In the genomic region with DNA sequence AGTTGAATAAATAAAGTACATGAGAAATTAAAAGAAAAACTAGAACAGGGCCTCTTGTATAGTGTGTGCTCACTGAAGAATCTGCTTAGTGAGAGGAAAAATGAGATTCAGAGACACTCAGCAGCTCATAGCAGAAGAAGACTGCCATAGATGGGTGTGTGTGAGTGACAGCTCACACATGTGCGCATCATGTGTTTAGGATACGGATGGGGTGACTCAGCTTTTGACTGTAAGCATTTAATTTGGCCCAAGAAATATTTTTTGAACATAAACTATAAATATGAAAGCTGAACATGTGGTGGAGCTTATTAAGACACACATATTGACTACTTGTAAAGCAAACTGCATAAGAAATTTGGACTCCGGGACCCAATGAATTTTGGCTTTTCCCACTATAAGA, we compare ENCODE assay signal across 20 mouse cellular contexts.
"Had no signal": no experiment of that assay in that cellular context is flagged by ENCODE, and none has a peak within 500 bp of the region (broad histone marks: within the 10 kb centered on the region; RNA-seq: fewer than 3 reads in every experiment).

No protein-coding gene starts in this region.

- H3K27me3 ChIP-seq: intestine, embryonic 15.5 days; kidney, embryonic 15.5 days; liver, embryonic 13.5 days; midbrain, embryonic 13.5 days; neural tube, embryonic 13.5 days; stomach, embryonic 15.5 days had no signal

- H3K9me3 ChIP-seq: intestine, embryonic 15.5 days; kidney, embryonic 15.5 days; liver, embryonic 13.5 days; midbrain, embryonic 10.5 days; midbrain, embryonic 13.5 days; neural tube, embryonic 13.5 days; stomach, embryonic 15.5 days had no signal

- DNase-seq: kidney, adult 11 months; kidney, adult 8-10 months; kidney, postnatal 10 days; kidney, postnatal 36 days; left cerebral cortex, postnatal 4 days; liver, embryonic 13.5 days; lung, adult 2 months; retina, postnatal 1 day; right cerebral cortex, postnatal 25 days; spleen, adult 18-20 months; thymus, postnatal 25 days had no signal

- H3K36me3 ChIP-seq: intestine, embryonic 15.5 days; kidney, embryonic 15.5 days; liver, embryonic 13.5 days; midbrain, embryonic 10.5 days; midbrain, embryonic 13.5 days; neural tube, embryonic 13.5 days; stomach, embryonic 15.5 days had no signal

- H3K4me1 ChIP-seq: liver, embryonic 13.5 days; midbrain, embryonic 10.5 days; midbrain, embryonic 13.5 days; stomach, embryonic 15.5 days had no signal

- ATAC-seq: intestine, embryonic 15.5 days; midbrain, embryonic 13.5 days; midbrain, embryonic 16.5 days had no signal

- H3K4me3 ChIP-seq: intestine, embryonic 15.5 days; kidney, embryonic 15.5 days; liver, embryonic 13.5 days; megakaryocyte, embryonic 14.5 days; midbrain, embryonic 10.5 days; midbrain, embryonic 13.5 days; myocyte; neural tube, embryonic 13.5 days; stomach, embryonic 15.5 days had no signal

- H3K27ac ChIP-seq: intestine, embryonic 15.5 days; kidney, embryonic 15.5 days; liver, embryonic 13.5 days; midbrain, embryonic 10.5 days; midbrain, embryonic 13.5 days; neural tube, embryonic 13.5 days; stomach, embryonic 15.5 days had no signal

- H3K9ac ChIP-seq: intestine, embryonic 15.5 days; kidney, embryonic 15.5 days; liver, embryonic 13.5 days; midbrain, embryonic 13.5 days; neural tube, embryonic 13.5 days; stomach, embryonic 15.5 days had no signal

- H3K4me2 ChIP-seq: intestine, embryonic 15.5 days; kidney, embryonic 15.5 days; liver, embryonic 13.5 days; midbrain, embryonic 13.5 days; neural tube, embryonic 13.5 days; stomach, embryonic 15.5 days had no signal
